Mouse (Mus musculus): Measurements from ENCODE around the gene Ccdc188.

- TF ChIP-seq CTCF (IDR thresholded peaks at IDR 0.05; ENCODE audit: extremely low read depth, insufficient read depth, insufficient read length, insufficient replicate concordance) (no peak), POLR2A (IDR thresholded peaks at IDR 0.05; ENCODE audit: low read depth, low read length) (no peak)
Measured at GRCm38 (mm10) chr16:18200062-18200461, 17.6 kb upstream of the Ccdc188 start.
